Mouse (Mus musculus): ENCODE results near the gene Irf8.
A peak's percentile ranks its signal among the peaks of the same experiment; 100 is the strongest.

The Irf8 gene

GRCm38 (mm10) chr8:120735770-120736481 is at the start of gene Irf8:
Irf8 (plus strand) TSS chr8:120736358.
- DNase-seq = peak; percentile 79

GRCm38 (mm10) chr8:120686576-120686975 is 49.6 kb upstream of the Irf8 start:
- DNase-seq = no peak

GRCm38 (mm10) chr8:120687786-120688185 is 48.4 kb upstream of the Irf8 start:
- DNase-seq = no peak

GRCm38 (mm10) chr8:120688511-120688910 is 47.6 kb upstream of the Irf8 start:
- DNase-seq = no peak

GRCm38 (mm10) chr8:120692934-120693333 is 43.2 kb upstream of the Irf8 start:
- DNase-seq = no peak

- peak; percentile 80 for DNase-seq
Observed at GRCm38 (mm10) chr8:120693861-120694493, 42.2 kb upstream of the Irf8 start.

- no peak for DNase-seq
Observed at GRCm38 (mm10) chr8:120696401-120697153, 39.6 kb upstream of the Irf8 start.

- DNase-seq = peak; percentile 46
Observed at GRCm38 (mm10) chr8:120697154-120697978, 38.8 kb upstream of the Irf8 start.

GRCm38 (mm10) chr8:120697979-120698272 is 38.2 kb upstream of the Irf8 start:
- peak; percentile 43 for DNase-seq

GRCm38 (mm10) chr8:120698426-120698825 is 37.7 kb upstream of the Irf8 start:
- no peak for DNase-seq

GRCm38 (mm10) chr8:120699079-120699478 is 37.1 kb upstream of the Irf8 start:
- no peak for DNase-seq

- DNase-seq = no peak
Observed at GRCm38 (mm10) chr8:120699565-120699964, 36.6 kb upstream of the Irf8 start.

- DNase-seq = no peak
Observed at GRCm38 (mm10) chr8:120700053-120700452, 36.1 kb upstream of the Irf8 start.

GRCm38 (mm10) chr8:120701758-120702465 is 34.2 kb upstream of the Irf8 start:
- DNase-seq = peak; percentile 26

GRCm38 (mm10) chr8:120704203-120704602 is 32.0 kb upstream of the Irf8 start:
- DNase-seq = no peak

GRCm38 (mm10) chr8:120705163-120705562 is 31.0 kb upstream of the Irf8 start:
- DNase-seq = no peak

GRCm38 (mm10) chr8:120706193-120706592 is 30.0 kb upstream of the Irf8 start:
- DNase-seq = no peak

- DNase-seq = no peak
Observed at GRCm38 (mm10) chr8:120709176-120709575, 27.0 kb upstream of the Irf8 start.

- no peak for DNase-seq
Observed at GRCm38 (mm10) chr8:120715200-120715599, 21.0 kb upstream of the Irf8 start.

- no peak for DNase-seq
Observed at GRCm38 (mm10) chr8:120715996-120716680, 20.0 kb upstream of the Irf8 start.

- no peak for DNase-seq
Observed at GRCm38 (mm10) chr8:120719586-120720236, 16.4 kb upstream of the Irf8 start.

Data from liver (tissue).